Mouse (Mus musculus): ENCODE measurements around the gene Ggta1. TPM values are rescaled to one million over a fixed set of nuclear protein-coding genes. Genes with fewer than 3 reads are reported as not detected.

Gene Ggta1
- polyA plus RNA-seq, 1 experiment, result 16.2 TPM

- TF ChIP-seq CTCF (IDR thresholded peaks at IDR 0.05; ENCODE audit: control insufficient read depth, insufficient read depth, low read length) (no peak), POLR2A (IDR thresholded peaks at IDR 0.05; ENCODE audit: borderline replicate concordance, control insufficient read depth, low read depth, low read length) (no peak)
- H3K4me3 ChIP-seq (replicated peaks; ENCODE audit: control insufficient read depth, low read depth, low read length), result no peak overlapping the region
These were observed 13.1 kb downstream of the Ggta1 start for GRCm38 (mm10) chr2:35449687-35450622.

DNA sequence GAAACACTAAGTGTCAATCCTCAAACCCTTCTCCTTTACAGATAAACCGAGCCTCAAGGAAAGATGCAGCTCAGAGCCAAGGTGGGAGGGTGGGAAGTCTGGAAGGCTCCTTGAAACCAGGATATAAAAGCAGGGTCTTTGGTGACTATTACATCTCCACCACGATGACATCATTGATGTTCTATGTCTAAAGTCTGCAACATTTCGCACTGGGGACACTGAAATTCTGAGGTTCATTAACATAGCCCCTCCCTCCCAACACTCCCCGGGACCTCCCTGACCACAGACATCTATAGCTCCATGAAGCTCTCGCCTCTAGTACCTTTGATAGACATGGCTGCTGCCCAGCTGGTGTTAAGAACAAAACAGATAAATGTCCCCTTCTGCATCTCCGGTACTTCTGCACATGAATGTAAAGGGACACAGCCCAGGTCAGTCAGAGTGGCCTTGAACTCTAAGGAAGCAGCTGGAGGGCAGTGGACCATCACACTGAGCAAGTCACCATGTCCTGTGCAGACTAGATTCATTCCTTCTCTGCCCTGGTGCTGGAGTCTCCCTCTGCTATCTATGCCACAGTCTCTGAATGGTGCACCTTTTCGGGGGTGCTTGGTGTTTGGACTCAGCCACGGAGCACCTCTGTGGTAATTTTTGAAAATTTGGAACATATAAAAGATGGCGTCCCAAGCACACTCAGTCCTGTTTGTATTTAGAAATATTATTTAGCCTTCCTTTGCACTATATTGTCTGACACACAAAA, 13.9 kb downstream of the Ggta1 start:
- peaks cover 28% of the 10 kb centered on the region for H3K4me1 ChIP-seq (ENCODE audit: control insufficient read depth, insufficient read depth, low read length)
- TF ChIP-seq CTCF (IDR thresholded peaks at IDR 0.05; ENCODE audit: control insufficient read depth, insufficient read depth, low read length), result no peak
- no peak for TF ChIP-seq POLR2A (IDR thresholded peaks at IDR 0.05; ENCODE audit: borderline replicate concordance, control insufficient read depth, low read depth, low read length)
- 52% methylated on average over 9 of the region's 9 CpGs for WGBS
- no peak overlapping the region for H3K4me3 ChIP-seq (replicated peaks; ENCODE audit: control insufficient read depth, low read depth, low read length)
- no peak overlapping the region for H3K27ac ChIP-seq (ENCODE audit: control insufficient read depth, insufficient read depth, low read depth, low read length, poor library complexity)

More at GRCm38 (mm10) chr2:35449687-35450622, 13.1 kb downstream of the Ggta1 start:
- 21% methylated on average over 12 of the region's 12 CpGs for WGBS
- Histone ChIP-seq H3K4me1 (ENCODE audit: control insufficient read depth, insufficient read depth, low read length) (peaks cover 25% of the 10 kb centered on the region), H3K27ac (ENCODE audit: control insufficient read depth, insufficient read depth, low read depth, low read length, poor library complexity) (no peak overlapping the region; the same call in 1 of the 2 replicates)

GRCm38 (mm10) chr2:35448215-35448913, 14.7 kb downstream of the Ggta1 start:
- TF ChIP-seq CTCF (IDR thresholded peaks at IDR 0.05; ENCODE audit: control insufficient read depth, insufficient read depth, low read length), result no peak
- TF ChIP-seq POLR2A (IDR thresholded peaks at IDR 0.05; ENCODE audit: borderline replicate concordance, control insufficient read depth, low read depth, low read length), result no peak
- 49% methylated on average over 7 of the region's 7 CpGs for WGBS
- H3K4me1 ChIP-seq (ENCODE audit: control insufficient read depth, insufficient read depth, low read length), result peaks cover 32% of the 10 kb centered on the region
- no peak overlapping the region for H3K27ac ChIP-seq (ENCODE audit: control insufficient read depth, insufficient read depth, low read depth, low read length, poor library complexity)
- no peak overlapping the region for H3K4me3 ChIP-seq (replicated peaks; ENCODE audit: control insufficient read depth, low read depth, low read length)

DNA sequence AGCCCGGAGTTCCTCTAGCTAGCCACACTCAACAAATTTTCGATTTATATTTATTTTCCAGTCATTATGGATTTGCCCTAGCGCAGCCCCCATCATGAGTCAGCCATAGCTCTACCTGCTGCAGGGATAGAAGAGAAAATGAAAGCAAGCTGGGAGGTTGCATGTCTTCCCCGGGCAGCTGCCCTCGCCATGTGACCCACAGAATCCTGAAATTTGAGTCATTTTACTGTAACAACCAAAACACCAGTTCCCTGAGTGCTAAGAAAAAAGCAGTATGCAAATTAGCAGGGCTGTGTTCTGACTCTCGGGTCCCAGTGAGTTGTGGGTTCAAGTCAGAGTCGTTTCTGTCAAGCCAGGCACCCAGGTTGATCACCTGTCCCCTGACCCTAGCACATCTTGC, 15.6 kb downstream of the Ggta1 start:
- TF ChIP-seq CTCF (IDR thresholded peaks at IDR 0.05; ENCODE audit: control insufficient read depth, insufficient read depth, low read length), result no peak
- TF ChIP-seq POLR2A (IDR thresholded peaks at IDR 0.05; ENCODE audit: borderline replicate concordance, control insufficient read depth, low read depth, low read length), result no peak
- WGBS, result 41% methylated on average over 7 of the region's 7 CpGs
- Histone ChIP-seq H3K27ac (ENCODE audit: control insufficient read depth, insufficient read depth, low read depth, low read length, poor library complexity) (no peak overlapping the region), H3K4me3 (replicated peaks; ENCODE audit: control insufficient read depth, low read depth, low read length) (no peak overlapping the region), H3K4me1 (ENCODE audit: control insufficient read depth, insufficient read depth, low read length) (peaks cover 34% of the 10 kb centered on the region)

DNA sequence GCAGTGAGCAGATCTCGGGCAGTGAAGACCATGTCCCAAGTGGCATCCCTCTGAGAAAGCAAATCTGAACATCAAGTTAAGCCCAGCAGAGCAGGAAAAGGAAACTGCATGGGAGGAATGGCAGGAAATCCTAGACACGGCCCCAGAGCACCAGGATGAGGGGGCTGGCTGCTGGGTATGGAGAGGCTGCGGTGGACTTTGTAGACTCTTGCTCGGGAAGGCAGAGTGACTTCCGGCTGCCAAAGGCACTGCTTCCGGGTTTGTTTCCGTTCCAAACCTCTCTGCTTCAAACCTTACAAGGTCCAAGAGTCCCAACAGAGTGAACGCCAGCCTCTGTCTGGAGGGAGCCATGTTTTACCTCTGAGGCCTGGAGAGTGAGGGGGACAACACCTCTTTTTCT, 16.2 kb downstream of the Ggta1 start:
- Histone ChIP-seq H3K4me3 (replicated peaks; ENCODE audit: control insufficient read depth, low read depth, low read length) (no peak overlapping the region), H3K4me1 (ENCODE audit: control insufficient read depth, insufficient read depth, low read length) (peaks cover 32% of the 10 kb centered on the region), H3K27ac (ENCODE audit: control insufficient read depth, insufficient read depth, low read depth, low read length, poor library complexity) (0 out of 2 replicates have a peak overlapping the region, but pooled peaks have one; percentile 12)
- 22% methylated on average over 8 of the region's 8 CpGs for WGBS
- TF ChIP-seq CTCF (IDR thresholded peaks at IDR 0.05; ENCODE audit: control insufficient read depth, insufficient read depth, low read length), result no peak
- TF ChIP-seq POLR2A (IDR thresholded peaks at IDR 0.05; ENCODE audit: borderline replicate concordance, control insufficient read depth, low read depth, low read length), result no peak

GRCm38 (mm10) chr2:35446300-35446699, 16.7 kb downstream of the Ggta1 start:
- H3K27ac ChIP-seq (ENCODE audit: control insufficient read depth, insufficient read depth, low read depth, low read length, poor library complexity), result no peak overlapping the region
- TF ChIP-seq POLR2A (IDR thresholded peaks at IDR 0.05; ENCODE audit: borderline replicate concordance, control insufficient read depth, low read depth, low read length) (no peak), CTCF (IDR thresholded peaks at IDR 0.05; ENCODE audit: control insufficient read depth, insufficient read depth, low read length) (no peak)
- 59% methylated on average over 5 of the region's 5 CpGs for WGBS
- H3K4me3 ChIP-seq (replicated peaks; ENCODE audit: control insufficient read depth, low read depth, low read length), result no peak overlapping the region
- H3K4me1 ChIP-seq (ENCODE audit: control insufficient read depth, insufficient read depth, low read length), result peaks cover 32% of the 10 kb centered on the region

DNA sequence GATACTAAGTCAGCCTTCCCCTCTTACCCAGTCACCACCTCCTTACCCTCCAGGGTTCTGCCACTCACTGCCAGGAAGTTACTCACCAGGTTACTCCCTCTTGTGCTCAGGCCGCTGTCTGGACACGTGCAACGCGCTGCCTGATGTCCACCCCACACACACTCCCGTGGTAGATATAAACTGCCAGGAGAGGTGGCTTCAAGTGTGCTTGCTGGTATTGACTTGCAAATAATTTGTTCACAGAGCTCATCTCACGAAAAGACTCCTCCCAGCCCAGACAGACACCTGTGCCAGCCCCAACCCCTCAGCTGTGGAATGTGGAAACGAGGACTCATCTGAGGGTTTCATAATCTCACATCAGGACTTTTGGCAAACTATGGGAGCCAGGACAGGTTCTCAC, 17.4 kb downstream of the Ggta1 start:
- Histone ChIP-seq H3K27ac (ENCODE audit: control insufficient read depth, insufficient read depth, low read depth, low read length, poor library complexity) (peak overlapping the region; percentile 12; the same call in 1 of the 2 replicates), H3K4me1 (ENCODE audit: control insufficient read depth, insufficient read depth, low read length) (peaks cover 32% of the 10 kb centered on the region), H3K4me3 (replicated peaks; ENCODE audit: control insufficient read depth, low read depth, low read length) (no peak overlapping the region)
- WGBS, result 27% methylated on average over 7 of the region's 7 CpGs
- TF ChIP-seq POLR2A (IDR thresholded peaks at IDR 0.05; ENCODE audit: borderline replicate concordance, control insufficient read depth, low read depth, low read length), result no peak
- no peak for TF ChIP-seq CTCF (IDR thresholded peaks at IDR 0.05; ENCODE audit: control insufficient read depth, insufficient read depth, low read length)
